Mouse (Mus musculus) embryo, embryonic 10.5 days (tissue): ENCODE data around the gene Tssk2.

Source experiments
- DNase-seq: peaks from one replicate; pipeline ENCODE4 v3.0.0-alpha.2; 2015; ENCODE audit warnings: low spot score

Gene Tssk2

DNA sequence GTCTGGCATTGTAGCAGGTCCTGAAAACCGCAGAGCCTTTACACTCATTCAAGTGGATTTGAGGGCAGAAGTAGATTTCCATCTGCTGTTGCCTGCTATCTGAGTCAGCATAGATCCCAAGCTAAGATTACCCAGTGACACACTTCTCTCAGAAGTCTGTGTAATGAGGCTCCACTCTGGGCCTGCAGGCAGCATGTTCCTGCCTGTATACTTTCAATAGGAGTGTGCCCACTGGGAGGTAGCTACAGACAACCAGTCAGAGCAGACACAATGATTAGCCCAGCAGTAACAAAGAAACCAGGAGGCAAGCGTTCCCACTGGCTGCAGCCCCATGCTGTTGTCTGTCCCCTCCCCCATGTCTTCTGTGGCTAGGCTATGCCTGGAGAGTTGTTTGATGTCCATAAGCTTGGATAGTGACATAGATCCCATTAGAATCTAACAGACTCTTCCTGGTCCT is 51.0 kb downstream of the Tssk2 start:
- DNase-seq: peak; percentile 69
